8 mouse cellular contexts compared by ENCODE assay signal in the genomic region with DNA sequence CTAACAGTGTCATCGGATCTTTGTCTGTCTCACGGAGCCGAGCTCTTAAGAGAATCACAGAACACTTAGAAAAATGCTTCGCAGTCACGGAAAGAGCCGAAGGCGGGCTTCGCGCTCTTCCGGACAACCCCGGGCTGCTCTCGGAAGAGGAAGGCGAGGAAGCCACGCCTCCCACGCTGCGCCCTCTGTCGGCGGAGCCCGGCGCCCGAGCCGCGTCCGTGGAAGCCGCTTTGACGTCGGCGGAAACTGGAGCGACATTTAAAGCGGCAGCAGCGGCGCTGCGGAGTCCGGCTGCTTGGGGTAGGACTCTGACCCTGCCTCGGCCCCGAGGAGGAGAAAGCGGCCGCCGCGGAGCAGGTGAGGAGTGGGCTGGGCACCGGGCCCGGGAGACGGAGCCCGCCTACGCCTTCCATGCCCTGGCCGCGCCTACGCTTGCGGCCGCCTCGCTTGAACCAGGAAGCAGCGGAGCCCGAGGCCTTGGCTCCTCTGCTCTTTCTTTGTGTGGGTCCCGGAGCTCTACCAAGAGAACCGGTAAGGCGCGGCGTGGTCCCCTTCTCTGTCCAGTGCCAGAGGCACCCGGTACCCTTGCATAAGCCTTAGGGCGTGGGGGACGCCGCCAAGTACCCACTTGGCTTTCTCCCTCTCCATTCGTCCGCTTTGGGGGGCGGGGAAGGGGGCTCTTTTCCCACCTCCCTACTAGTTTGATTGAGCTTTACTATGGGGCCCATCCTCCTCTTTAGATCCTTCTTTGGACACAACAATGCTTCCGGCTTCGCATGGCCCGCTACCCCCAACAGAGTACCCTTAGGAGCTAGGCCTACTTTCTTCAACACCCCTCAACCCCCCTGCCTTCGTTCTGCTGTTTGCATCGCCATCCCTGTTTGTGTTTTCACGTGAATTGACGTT. TPM values are rescaled to one million over a fixed set of nuclear protein-coding genes. Genes with fewer than 3 reads are reported as not detected.
A peak's percentile ranks its signal among the peaks of the same experiment; 100 is the strongest.
DNase-seq lines count a peak whose midpoint lies in the region; ATAC-seq lines count a peak whose summit lies in the region.

Zbtb33 (plus strand) TSS at position 242 of the 906 bp plus-strand sequence.

- peak within 1 kb of the TSS; percentile 63 for H3K4me3 ChIP-seq in hindbrain, embryonic 13.5 days

- H3K9ac ChIP-seq in hindbrain, embryonic 13.5 days = peak within 1 kb of the TSS; percentile 85

- peaks cover 6% of the 10 kb centered on the region for H3K36me3 ChIP-seq in hindbrain, embryonic 13.5 days

- 14% methylated on average over 70 of the region's 72 CpGs for WGBS in hindbrain, embryonic 13.5 days

- H3K4me1 ChIP-seq in hindbrain, embryonic 13.5 days (replicated peaks) = peaks cover 7% of the 10 kb centered on the region

- ATAC-seq in hindbrain, embryonic 13.5 days (ENCODE audit: low FRiP score) = peak; percentile 95

- no peaks in the 10 kb centered on the region for H3K9me3 ChIP-seq in hindbrain, embryonic 13.5 days

- DNase-seq in R1 (ENCODE audit: low read depth, low spot score) = peak; percentile 78
- peak; percentile 93 for DNase-seq in cerebellum, postnatal 14 days
- peak; percentile 70 to 85 for DNase-seq in frontal cortex, postnatal 14 days (ENCODE audit: low spot score in 2 of 2)
- DNase-seq in layer of hippocampus, postnatal 25 days (ENCODE audit: extremely low spot score in 1 of 2, low spot score in 1 of 2) = peak; percentile 76 to 87
- peak; percentile 90 for DNase-seq in lung, postnatal 14 days
- DNase-seq in ovary, postnatal 36 days (ENCODE audit: low spot score) = peak; percentile 86
- DNase-seq in thymus, postnatal 14 days = peak; percentile 91

- H3K4me2 ChIP-seq in hindbrain, embryonic 13.5 days = peak within 1 kb of the TSS; percentile 65

- no peaks in the 10 kb centered on the region for H3K27me3 ChIP-seq in hindbrain, embryonic 13.5 days

- peak within 1 kb of the TSS; percentile 90 for H3K27ac ChIP-seq in hindbrain, embryonic 13.5 days

RNA-seq across cellular contexts. Expression of gene Zbtb33, which starts in this region (rescaled TPM):
- polyA plus RNA-seq in hindbrain, embryonic 13.5 days (2015; fragmentation: Nextera tagmentation; extraction: Ambion mirVana) = 5.4 and 5.9 TPM in 2 replicates
- 10 to 100 TPM; 24.4 to 25.7 TPM for total RNA-seq in layer of hippocampus, postnatal 25 days (2021)

Comparison
In these comparisons a context has a peak if more than half of its experiments do, and no peak if none do; other contexts are left out.
1. Peak in every context shown above with its lines: DNase-seq, ATAC-seq, H3K4me3 ChIP-seq and H3K27ac ChIP-seq.